Mouse (Mus musculus) gastrocnemius, adult 2 months (tissue): Measurements from ENCODE around the gene Large2. TPM values are rescaled to one million over a fixed set of nuclear protein-coding genes. Genes with fewer than 3 reads are reported as not detected.

Experiments
- DNase-seq: peaks from one replicate; pipeline ENCODE4 v3.0.0; 2022
- H3K27ac ChIP-seq: fragments of 200-600 bp; 2 replicates; pipeline ENCODE4 v1.8.1; 2022; ENCODE audit warnings: mild to moderate bottlenecking
- H3K4me3 ChIP-seq: fragments of 200-600 bp; 2 replicates; pipeline ENCODE4 v1.8.1; 2022; ENCODE audit warnings: mild to moderate bottlenecking, moderate library complexity
- CTCF ChIP-seq: fragments of 200-600 bp; IDR thresholded peaks from 2 replicates; pipeline ENCODE4 v1.8.1; 2022; ENCODE audit warnings: antibody characterized with exemption, mild to moderate bottlenecking, moderate library complexity
- intact Hi-C: fragments of 180-260 bp; cut with DNase I; formaldehyde crosslinking; loops from one replicate; pipeline ENCODE4 v1.15.1; 2025
- microRNA-seq: library from miRNA; unstranded; fragments of <30 nt; microRNA quantifications from one replicate; pipeline ENCODE4 v1.2.0, GENCODE M21; 2021
- total RNA-seq, 2 experiments: library from RNA; stranded (reverse); gene quantifications; 2 replicates each; pipeline ENCODE4 v1.2.3; 2021

Large2 gene
- total RNA-seq, 2 experiments from 2014 or later = 0.64 TPM; not detected in 1

DNA sequence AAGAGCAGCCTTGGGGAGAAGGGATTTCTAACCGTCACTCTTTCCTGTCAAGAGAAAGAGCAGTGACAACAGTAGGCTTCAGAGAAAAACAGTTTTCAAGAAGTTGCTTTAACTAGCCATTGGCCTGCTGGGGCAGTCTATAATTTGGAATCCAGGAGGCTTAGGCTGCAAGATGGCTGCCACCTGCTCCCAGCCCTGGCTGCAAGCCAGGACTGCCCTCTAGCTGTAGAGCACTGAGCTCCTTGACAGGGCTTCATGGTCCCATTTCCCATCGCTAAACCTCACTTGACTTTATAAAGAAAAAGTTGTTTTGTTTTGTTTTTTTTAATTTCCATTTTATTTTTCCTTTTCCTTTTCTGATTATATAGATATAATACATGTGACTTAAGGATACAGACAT is 43.3 kb downstream of the Large2 start:
- TF ChIP-seq CTCF = peak; percentile 16; the same call in 1 of the 2 replicates
- Histone ChIP-seq H3K27ac (no peak overlapping the region), H3K4me3 (no peak overlapping the region)
- intact Hi-C loops = loop anchor here (5.0 kb wide), 2 partner anchors 34 to 344 kb away; no protein-coding TSS in a partner anchor
- DNase-seq = peak; percentile 41

DNA sequence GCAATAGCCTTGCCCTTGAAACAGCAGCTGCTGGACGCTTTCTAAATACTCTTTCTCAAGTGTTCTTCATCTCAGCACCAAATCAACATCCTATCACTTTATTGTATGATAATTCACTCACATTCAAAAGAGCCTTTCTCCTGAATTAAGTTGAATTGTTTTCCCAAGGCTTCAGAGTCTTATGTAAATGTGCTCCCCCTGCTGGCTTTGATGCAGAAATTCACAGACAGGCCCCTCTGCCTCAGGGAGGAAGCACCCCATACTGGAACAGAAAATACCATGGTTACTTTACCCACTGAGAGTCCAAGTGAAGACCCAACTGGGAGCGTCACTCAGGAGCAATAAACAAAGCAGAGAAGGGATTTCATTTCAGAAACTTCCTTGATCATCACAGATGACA is 43.8 kb downstream of the Large2 start:
- H3K4me3 ChIP-seq = no peak overlapping the region
- no peak for DNase-seq
- intact Hi-C loops = loop anchor here (5.0 kb wide), 2 partner anchors 34 to 344 kb away; no protein-coding TSS in a partner anchor
- peak; percentile 74 for TF ChIP-seq CTCF
- H3K27ac ChIP-seq = no peak overlapping the region

DNA sequence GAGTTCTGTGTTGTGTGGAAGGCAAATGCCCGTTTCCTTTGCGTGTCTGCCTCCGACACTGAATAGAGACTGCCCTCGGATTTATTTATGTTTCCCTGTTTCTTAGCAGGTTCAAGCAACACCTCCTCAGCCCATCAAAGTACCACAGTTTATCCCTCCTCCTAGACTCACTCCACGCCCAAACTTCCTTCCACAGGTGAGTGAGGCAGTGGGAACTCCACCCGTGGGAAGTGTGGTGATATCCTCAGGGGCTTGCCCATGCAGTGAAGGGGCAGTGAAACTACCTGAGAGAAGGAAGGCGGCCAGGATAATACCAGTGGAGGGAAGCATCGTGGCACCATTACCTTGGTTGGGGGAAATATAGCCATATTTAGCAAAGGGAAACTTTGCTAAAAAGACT is 46.5 kb downstream of the Large2 start:
- intact Hi-C loops = no loop called here
- Histone ChIP-seq H3K4me3 (no peak overlapping the region), H3K27ac (no peak overlapping the region)
- no peak for TF ChIP-seq CTCF
- DNase-seq = no peak

DNA sequence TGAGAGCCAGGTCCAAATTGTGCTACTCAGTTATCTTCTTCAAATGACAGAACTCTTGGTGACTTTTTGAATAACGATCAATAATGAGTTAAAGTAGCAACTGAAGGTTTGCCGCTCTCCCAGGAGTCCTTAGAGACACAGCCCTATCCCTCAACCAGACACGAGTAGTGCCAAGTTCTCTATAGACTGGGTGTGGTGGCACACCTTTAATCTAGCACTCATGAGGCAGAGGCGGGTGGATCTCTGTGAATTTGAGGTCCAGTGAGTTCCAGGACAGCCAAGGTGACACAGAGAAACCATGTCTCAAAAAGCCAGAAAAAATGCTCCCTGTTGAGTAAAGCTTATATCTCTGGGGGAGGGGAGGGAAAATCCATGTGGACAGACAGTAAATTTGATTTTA is 47.1 kb downstream of the Large2 start:
- intact Hi-C loops = no loop called here
- TF ChIP-seq CTCF = no peak
- no peak for DNase-seq
- no peak overlapping the region for H3K4me3 ChIP-seq
- no peak overlapping the region for H3K27ac ChIP-seq

DNA sequence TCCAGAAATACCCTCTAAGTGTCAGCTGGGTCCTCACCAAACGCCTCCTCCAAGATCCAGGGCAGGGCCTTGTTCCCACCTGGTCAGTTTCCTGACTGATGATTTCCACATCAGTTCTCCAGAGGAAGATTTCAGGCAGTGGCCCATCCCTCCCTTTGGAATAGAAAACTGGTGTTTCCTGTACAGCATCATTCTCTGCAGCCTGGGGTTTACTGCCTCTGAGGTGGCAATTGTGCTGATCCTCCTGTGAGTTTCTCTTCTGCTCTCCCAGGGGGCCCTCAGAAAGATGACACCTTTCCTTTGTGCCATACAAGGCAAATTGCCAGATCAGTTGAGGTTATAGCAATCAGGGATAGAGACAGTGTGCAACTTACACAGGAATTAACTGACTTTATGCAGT is 48.4 kb downstream of the Large2 start:
- Histone ChIP-seq H3K4me3 (no peak overlapping the region), H3K27ac (no peak overlapping the region)
- no peak for DNase-seq
- intact Hi-C loops = no loop called here
- TF ChIP-seq CTCF = no peak

DNA sequence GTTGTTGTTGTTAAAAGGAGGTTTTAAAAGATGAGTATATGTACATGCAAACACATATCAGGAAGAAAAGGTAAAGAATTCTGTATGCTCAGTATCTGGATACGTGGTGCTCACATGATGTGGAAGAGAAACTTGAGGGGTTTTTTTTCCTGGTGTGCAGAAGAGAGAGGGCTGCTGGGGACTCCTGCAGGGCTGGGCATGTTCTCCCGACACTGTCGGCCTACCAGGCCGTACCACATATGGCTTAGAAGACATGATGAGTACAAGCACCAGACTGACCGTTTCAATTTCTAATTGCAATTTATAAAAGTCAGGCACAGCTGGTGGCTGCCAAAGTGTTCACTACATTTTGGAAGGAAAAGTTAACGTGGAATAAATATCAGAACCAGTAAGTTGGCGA is 49.0 kb downstream of the Large2 start:
- TF ChIP-seq CTCF = no peak
- Histone ChIP-seq H3K4me3 (no peak overlapping the region), H3K27ac (no peak overlapping the region)
- DNase-seq = no peak
- intact Hi-C loops = no loop called here

DNA sequence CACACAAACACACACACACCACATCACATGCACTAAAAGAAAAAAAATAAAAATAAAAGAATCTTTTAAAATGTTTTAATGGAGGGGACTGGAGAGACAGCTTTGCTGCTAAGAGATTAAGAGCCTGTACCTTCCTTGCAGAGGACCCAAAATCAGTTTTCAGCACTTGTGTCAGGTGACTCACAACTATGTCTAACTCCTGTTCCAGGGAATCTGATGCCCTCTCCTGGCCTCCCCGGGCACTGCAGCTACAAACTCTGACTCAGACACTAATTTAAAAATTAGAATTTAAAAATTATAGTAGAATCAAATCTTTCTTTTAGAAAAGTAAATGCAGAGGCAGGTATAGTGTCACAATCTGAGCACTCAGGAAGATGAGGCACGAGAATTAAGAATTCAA is 52.0 kb downstream of the Large2 start:
- intact Hi-C loops = no loop called here
- Histone ChIP-seq H3K27ac (no peak overlapping the region), H3K4me3 (no peak overlapping the region)
- peak; percentile 68 for TF ChIP-seq CTCF
- no peak for DNase-seq

DNA sequence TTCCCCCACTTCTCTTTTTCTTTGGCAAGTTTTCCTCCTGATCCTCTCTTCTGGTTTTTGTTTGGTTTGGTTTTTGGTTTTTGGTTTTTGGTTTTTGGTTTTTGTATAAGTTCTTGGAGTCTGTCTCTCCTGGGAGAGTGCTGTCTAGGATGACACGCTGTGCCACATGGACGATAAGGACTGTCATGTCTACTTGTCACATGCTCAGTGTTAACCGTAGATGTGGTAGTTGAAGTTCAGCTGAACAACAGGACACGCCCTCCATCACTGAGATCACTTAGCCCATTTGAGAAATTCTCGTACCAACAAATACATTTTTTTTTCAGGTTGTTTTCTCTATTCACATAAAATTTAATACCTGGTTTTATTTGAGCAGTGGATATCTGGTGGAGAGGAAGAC is 57.4 kb downstream of the Large2 start:
- intact Hi-C loops = no loop called here
- no peak for DNase-seq
- no peak overlapping the region for H3K4me3 ChIP-seq
- TF ChIP-seq CTCF = no peak
- H3K27ac ChIP-seq = no peak overlapping the region

DNA sequence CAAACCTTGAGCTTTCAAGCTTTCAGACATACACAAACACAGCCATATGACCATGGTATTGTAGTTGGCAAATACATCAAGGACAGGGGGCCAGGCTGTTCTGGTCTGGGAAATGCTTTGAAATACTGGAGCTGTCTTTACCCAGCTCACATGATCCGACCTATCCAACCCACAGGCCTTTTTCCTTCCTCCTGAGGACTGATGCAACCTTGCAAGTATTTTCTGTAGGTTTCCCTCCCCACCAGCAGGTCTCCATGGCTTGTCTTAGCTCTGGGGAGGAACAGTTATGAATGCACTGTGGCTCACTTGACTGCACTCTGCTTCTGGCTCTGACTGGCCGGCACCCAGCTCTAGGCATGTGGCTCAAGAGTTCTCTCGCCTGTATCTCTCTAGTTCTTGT is 58.0 kb downstream of the Large2 start:
- no peak for TF ChIP-seq CTCF
- no peak for DNase-seq
- no peak overlapping the region; the same call in 1 of the 2 replicates for H3K27ac ChIP-seq
- intact Hi-C loops = no loop called here
- H3K4me3 ChIP-seq = no peak overlapping the region

Small RNA genes within 50 kb of the gene (microRNA-seq; reads per million reads assigned to microRNA genes)
- gene Mir7000 = not detected

Other genes starting within 250 kb of the Large2 start
- gene Pex16, start 193 bp downstream of the Large2 start, total RNA-seq = 10 to 100 TPM; 15.9 to 19.5 TPM
- 1 to 10 TPM in 1 of 2 experiments, under 1 TPM in 1; 0.69 to 1.1 TPM for gene 1700029I15Rik, start 7.7 kb upstream of the Large2 start, total RNA-seq
- gene Mapk8ip1, start 26.4 kb upstream of the Large2 start, total RNA-seq = 1 to 10 TPM; 3.0 to 3.9 TPM
- 10 to 100 TPM; 12.5 to 26.8 TPM for gene Cry2, start 59.2 kb upstream of the Large2 start, total RNA-seq
- 1 to 10 TPM; 4.9 to 5.1 TPM for gene Slc35c1, start 85.7 kb upstream of the Large2 start, total RNA-seq
- 1 to 10 TPM in 1 of 2 experiments, under 1 TPM in 1; 0.71 to 1.8 TPM for gene Chst1, start 224.8 kb upstream of the Large2 start, total RNA-seq